Mouse (Mus musculus): ENCODE data around the gene Zfp827.

Gene Zfp827

GRCm38 (mm10) chr8:79155556-79156161 lies 127.4 kb downstream of the Zfp827 start:
- ATAC-seq (ENCODE audit: low TSS enrichment): no peak

DNA sequence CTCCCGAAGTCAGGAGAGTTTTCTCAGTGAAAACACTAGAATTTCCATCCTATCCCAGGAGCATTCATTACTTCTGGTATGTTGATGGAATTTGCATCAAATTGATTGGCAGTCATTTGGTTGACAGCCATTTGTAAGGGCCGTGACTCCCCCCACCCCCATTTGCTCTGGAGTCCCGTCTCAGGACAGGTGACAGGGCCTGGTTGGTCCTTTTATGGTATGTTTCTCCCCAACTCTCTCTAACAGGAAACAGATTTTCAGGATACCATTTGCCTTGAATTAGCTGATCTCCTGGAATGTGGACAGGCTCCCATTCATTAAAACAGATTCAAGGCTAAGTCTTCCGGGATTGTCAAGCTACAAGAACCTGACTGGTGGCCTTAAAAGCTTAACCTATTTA lies 129.1 kb downstream of the Zfp827 start:
- ATAC-seq (ENCODE audit: low TSS enrichment): no peak

GRCm38 (mm10) chr8:79158357-79158756 lies 130.1 kb downstream of the Zfp827 start:
- ATAC-seq (ENCODE audit: low TSS enrichment): no peak

- ATAC-seq (ENCODE audit: low TSS enrichment): no peak
These were observed 131.2 kb downstream of the Zfp827 start for GRCm38 (mm10) chr8:79159397-79159796.

DNA sequence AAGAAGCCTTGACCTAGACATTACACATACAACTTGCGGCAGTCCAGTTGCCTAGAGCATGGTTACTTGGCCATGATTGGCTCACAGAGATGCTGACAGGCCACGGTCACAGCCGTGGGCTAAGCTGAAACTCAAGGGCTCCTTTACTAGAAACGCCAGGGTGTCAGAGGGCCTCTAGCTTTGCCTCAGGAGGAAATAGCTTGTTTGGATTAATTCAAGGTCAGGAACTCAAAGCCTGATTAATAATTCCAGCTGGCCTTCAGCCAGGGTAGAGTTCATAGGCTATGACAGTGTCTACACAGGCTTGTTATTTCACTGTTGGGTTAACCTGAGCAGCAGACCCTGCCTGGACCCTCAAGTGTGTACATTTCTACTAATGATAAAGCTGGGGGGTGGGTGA lies 132.1 kb downstream of the Zfp827 start:
- ATAC-seq (ENCODE audit: low TSS enrichment): no peak

DNA sequence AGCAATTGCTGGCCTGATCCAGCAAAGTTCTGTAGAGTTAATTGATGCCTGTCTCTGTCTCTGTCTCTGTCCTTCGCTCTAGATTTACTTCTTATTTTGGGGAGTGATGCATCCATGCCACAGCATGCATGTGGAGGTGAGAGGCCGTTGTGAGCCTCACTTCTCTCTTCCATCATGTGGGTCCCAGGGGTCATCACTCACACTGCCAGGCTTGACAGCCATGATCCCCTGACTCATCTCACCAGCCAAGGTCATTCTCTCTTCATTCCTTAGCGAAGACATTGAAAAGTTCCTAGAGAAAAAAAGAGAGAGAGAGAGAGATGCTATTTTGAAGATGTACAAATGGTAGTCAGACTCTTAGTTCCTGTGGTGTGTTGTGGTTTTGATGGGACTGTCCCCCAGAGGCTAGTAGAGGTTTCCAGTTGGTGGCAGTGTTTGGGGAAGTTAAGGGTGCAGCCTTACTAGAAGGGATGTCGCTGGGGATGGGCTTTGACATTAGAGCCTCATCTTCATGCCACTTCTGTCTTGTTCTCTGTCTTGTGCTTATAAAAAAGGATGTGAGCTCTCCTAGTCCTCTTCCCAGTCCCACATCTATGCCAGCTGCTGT lies 133.0 kb downstream of the Zfp827 start:
- ATAC-seq (ENCODE audit: low TSS enrichment): no peak

- 0 out of 2 replicates have a peak, but pooled peaks have one; percentile 35 for ATAC-seq (ENCODE audit: low TSS enrichment)
These were observed 134.5 kb downstream of the Zfp827 start for GRCm38 (mm10) chr8:79162533-79163308.

- ATAC-seq (ENCODE audit: low TSS enrichment): no peak
These were observed 136.1 kb downstream of the Zfp827 start for GRCm38 (mm10) chr8:79164336-79164735.

GRCm38 (mm10) chr8:79165276-79165675 lies 137.0 kb downstream of the Zfp827 start:
- peak; percentile 51; the same call in 1 of the 2 replicates for ATAC-seq (ENCODE audit: low TSS enrichment)

DNA sequence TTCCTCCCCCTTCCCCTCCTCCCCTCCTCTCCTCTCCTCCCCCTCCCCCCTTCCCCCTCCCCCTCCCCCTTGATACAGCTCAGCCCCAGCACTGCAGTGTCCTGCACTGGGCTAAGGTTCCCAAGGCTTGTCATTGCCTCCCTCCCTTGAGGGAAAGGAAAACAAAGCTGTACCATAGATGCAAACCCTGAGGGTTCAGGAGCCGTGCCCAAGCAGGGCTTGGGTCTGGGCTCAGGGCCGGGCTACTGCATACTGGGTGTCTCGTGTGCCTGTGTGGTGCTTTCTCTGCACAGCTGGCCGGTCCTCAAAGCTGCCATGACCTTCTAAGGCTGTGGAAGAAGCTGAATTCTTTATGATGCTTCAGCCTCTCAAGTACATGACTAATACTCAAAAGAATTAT lies 145.4 kb downstream of the Zfp827 start:
- no peak for ATAC-seq (ENCODE audit: low TSS enrichment)

- ATAC-seq (ENCODE audit: low TSS enrichment): no peak
These were observed 147.8 kb downstream of the Zfp827 start for GRCm38 (mm10) chr8:79175991-79176390.

DNA sequence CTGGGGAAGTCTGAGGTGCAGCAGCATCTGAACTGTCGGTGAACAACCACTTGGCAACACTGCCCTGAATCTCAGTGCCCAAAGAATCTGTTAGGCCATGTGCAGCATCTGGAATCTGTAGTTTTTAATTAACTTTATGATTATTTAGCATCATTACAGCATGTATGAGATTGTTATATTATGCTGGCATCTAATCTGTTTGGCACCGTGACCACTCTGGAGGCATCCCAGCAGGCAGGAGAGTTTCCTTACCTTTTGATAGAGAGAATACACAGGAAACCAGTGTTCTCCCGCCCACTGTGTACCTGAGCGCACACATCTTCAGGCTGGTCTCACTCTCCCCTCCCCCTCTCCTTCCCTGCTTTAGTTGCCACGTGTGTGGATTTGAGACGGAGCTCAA lies 151.4 kb downstream of the Zfp827 start:
- ATAC-seq (ENCODE audit: low TSS enrichment): no peak

- ATAC-seq (ENCODE audit: low TSS enrichment): no peak
These were observed 157.3 kb downstream of the Zfp827 start for GRCm38 (mm10) chr8:79185488-79185887.

DNA sequence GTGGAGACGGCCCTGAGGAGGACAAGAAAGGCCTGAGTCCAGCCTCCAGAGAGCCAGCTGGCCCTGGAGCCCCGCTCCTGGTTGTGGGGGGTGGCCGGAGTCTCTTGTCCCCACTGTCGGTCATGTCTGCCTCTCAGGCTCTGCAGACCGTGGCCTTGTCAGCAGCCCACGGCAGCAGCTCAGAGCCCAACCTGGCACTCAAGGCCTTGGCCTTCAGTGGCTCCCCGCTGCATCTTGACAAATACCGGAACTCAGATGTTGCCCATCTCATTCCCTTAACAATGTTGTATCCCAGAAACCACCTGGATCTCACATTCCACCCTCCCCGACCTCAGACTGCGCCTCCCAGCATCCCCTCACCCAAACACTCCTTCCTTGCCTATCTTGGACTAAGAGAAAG lies 161.8 kb downstream of the Zfp827 start:
- no peak for ATAC-seq (ENCODE audit: low TSS enrichment)

GRCm38 (mm10) chr8:79196481-79196880 lies 168.2 kb downstream of the Zfp827 start:
- no peak for ATAC-seq (ENCODE audit: low TSS enrichment)

GRCm38 (mm10) chr8:79198675-79199074 lies 170.4 kb downstream of the Zfp827 start:
- no peak for ATAC-seq (ENCODE audit: low TSS enrichment)

DNA sequence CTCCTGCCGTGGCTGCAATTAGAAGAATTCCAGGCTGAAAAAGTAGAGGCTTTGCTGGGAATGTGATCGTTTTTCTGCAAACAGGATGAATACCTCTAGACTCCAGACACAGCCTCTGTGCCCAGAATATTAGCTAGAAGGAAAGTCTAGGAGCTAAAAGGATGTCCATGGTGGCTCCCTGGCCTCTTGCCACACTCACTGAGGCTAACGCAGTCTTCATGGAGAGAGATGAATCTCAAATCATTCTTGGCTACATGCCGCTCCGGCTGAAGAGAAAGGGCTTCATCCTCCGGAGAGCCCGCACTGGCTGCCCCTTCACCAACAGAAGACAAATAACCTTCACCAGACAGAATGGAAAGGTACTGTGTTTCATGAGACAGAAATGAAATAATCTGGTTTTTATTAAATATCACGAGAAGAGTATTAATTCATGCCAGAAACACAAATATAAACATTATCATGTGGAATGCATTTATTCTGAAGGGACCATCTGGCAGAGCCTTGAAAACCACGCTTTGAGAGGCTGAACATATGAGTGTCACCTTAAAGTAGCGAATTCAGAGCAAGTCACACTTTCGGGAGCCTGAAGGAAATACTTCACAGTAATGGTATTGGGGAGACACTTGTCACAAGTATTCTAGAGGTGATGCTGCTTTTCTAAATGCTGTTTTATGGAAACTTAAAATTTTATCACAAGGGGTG lies 173.4 kb downstream of the Zfp827 start:
- ATAC-seq (ENCODE audit: low TSS enrichment): no peak

- ATAC-seq (ENCODE audit: low TSS enrichment): no peak
These were observed 178.7 kb downstream of the Zfp827 start for GRCm38 (mm10) chr8:79206895-79207294.

DNA sequence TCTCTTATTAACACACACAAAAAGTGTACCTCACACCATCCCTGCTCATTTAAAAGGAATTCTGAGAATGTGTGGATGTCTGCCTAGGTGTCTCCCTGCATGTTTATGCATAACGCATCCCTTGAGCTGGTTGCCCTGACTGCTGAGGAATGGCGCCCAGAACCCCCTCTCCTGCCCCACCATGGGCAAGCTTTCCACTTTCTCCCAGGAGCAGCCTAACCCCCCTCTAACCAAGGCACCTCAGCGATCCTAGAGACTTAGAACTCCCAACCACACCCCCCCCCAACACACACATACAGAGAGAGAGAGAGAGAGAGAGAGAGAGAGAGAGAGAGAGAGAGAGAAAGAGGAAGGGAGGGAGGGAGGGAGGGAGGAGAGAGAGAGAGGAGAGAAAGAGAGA lies 179.9 kb downstream of the Zfp827 start:
- ATAC-seq (ENCODE audit: low TSS enrichment): no peak

GRCm38 (mm10) chr8:79208691-79209640 lies 180.7 kb downstream of the Zfp827 start:
- peak; percentile 79 for ATAC-seq (ENCODE audit: low TSS enrichment)

- peak; percentile 51 for ATAC-seq (ENCODE audit: low TSS enrichment)
These were observed 181.6 kb downstream of the Zfp827 start for GRCm38 (mm10) chr8:79209641-79210358.
